Mouse (Mus musculus): ENCODE measurements around the gene Rundc3a.

DNA sequence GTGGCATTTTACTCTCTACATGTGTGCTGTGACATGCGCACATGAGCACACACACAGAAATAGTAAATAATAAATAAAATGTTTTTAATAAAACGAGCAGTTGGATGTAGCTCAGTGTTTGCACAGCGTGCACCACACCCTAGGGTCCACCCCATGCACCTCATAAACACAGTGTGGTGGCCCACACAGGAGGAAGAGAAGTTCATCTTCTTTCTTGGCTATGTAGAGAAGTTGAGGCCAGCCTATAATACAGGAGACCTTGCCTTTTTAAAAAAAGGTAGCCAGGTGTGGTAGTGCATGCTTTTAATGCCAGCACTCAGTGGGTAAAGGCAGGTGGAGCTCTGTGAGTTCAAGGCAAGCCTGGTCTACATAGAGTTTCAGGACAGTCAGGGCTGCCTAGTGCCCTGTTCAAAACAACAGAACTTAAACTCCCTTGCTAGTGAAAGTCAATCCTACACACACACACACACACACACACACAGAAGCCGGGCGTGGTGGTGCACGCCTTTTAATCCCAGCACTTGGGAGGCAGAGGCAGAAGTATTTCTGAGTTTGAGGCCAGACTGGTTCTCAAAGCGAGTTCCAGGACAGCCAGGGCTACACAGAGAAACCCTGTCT is 19.0 kb upstream of the Rundc3a start:
- TF ChIP-seq CTCF (conservative IDR thresholded peaks at IDR 0.05; ENCODE audit: insufficient read depth, insufficient read length, low read depth, low read length) (no peak), POLR2A (IDR thresholded peaks at IDR 0.05; ENCODE audit: low read depth, low read length) (no peak)
